Mouse (Mus musculus): ENCODE measurements around the gene Elovl2. TPM values are rescaled to one million over a fixed set of nuclear protein-coding genes. Genes with fewer than 3 reads are reported as not detected.
A peak's percentile ranks its signal among the peaks of the same experiment; 100 is the strongest.
"Not testable (repeated sequence)": the region's sequence is repeated elsewhere in the genome, so short reads cannot be mapped to it uniquely, and the experiment has no call there.

Gene Elovl2
- polyA plus RNA-seq, 1 experiment from 2014 or later = 314 TPM

DNA sequence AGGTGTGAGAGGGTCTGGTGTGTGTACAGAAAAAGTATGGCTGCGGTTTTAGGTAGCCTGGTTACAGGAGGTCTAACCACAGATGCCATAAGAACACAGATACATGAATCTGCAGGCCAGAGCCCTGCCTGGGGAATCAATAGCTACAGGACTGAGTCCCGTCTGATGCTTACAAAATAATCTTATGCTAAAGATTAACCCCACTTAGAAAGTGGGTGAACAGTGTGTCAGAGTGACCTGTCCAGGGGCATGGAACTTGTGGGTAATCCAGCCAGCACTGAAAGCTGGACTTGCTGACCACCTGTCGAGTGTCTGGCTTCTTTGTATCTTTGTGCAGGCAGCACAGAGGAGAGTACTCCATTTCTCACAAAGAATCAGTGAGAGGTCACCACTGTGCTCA lies 4.0 kb downstream of the Elovl2 start:
- ATAC-seq = peak; percentile 58
- TF ChIP-seq CTCF (IDR thresholded peaks at IDR 0.05; ENCODE audit: low read depth) (no peak), EP300 (IDR thresholded peaks at IDR 0.05; ENCODE audit: low read depth) (0 out of 2 replicates have a peak, but pooled peaks have one; percentile 15)
- Histone ChIP-seq H3K27me3 (ENCODE audit: insufficient read depth, low read length) (peaks cover 5% of the 10 kb centered on the region; the same call in 1 of the 2 replicates), H3K4me1 (ENCODE audit: insufficient read depth) (peaks cover 5% of the 10 kb centered on the region; the same call in 1 of the 2 replicates), H3K36me3 (replicated peaks; ENCODE audit: insufficient read depth, low read length) (no peaks in the 10 kb centered on the region), H3K4me2 (ENCODE audit: low read depth, low read length) (peak overlapping the region; percentile 50), H3K27ac (ENCODE audit: low read depth) (peak overlapping the region; percentile 78), H3K4me3 (ENCODE audit: low read depth, low read length) (peak overlapping the region; percentile 3), H3K9me3 (ENCODE audit: low read length) (peaks cover 8% of the 10 kb centered on the region; the same call in 1 of the 2 replicates), H3K9ac (replicated peaks) (0 out of 2 replicates have a peak overlapping the region, but pooled peaks have one; percentile 37)
- WGBS (ENCODE audit: insufficient replicate concordance) = 53% methylated on average over 3 of the region's 3 CpGs
- DNase-seq = no peak

DNA sequence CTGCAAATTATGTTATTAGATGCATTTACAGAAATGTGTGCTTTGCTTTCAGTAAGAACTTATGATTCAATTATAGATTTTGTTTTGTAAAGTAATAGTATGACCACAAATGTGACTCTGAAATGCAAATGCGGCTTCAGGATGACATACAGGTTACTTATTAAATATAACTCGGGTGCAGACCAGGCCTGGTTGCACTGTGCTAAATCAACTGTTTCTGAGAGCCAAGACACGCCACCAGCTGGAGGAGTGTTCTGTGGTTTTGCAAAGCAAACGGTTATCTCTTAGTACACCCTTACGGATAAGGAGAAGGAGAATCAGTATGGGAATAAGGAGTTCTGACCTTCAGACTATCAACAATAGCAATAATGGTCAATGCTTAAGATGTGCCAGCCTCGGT lies 4.5 kb downstream of the Elovl2 start:
- ATAC-seq (no peak), DNase-seq (no peak)
- Histone ChIP-seq H3K27ac (ENCODE audit: low read depth) (peak overlapping the region; percentile 78), H3K36me3 (replicated peaks; ENCODE audit: insufficient read depth, low read length) (no peaks in the 10 kb centered on the region), H3K4me3 (ENCODE audit: low read depth, low read length) (no peak overlapping the region; the same call in 1 of the 2 replicates), H3K27me3 (ENCODE audit: insufficient read depth, low read length) (peaks cover 5% of the 10 kb centered on the region; the same call in 1 of the 2 replicates), H3K9ac (replicated peaks) (0 out of 2 replicates have a peak overlapping the region, but pooled peaks have one; percentile 37), H3K4me1 (ENCODE audit: insufficient read depth) (peaks cover 5% of the 10 kb centered on the region; the same call in 1 of the 2 replicates), H3K9me3 (ENCODE audit: low read length) (peaks cover 2% of the 10 kb centered on the region; the same call in 1 of the 2 replicates), H3K4me2 (ENCODE audit: low read depth, low read length) (peak overlapping the region; percentile 50)
- 44% methylated on average over 6 of the region's 6 CpGs for WGBS (ENCODE audit: insufficient replicate concordance)
- TF ChIP-seq EP300 (IDR thresholded peaks at IDR 0.05; ENCODE audit: low read depth) (no peak), CTCF (IDR thresholded peaks at IDR 0.05; ENCODE audit: low read depth) (no peak)

DNA sequence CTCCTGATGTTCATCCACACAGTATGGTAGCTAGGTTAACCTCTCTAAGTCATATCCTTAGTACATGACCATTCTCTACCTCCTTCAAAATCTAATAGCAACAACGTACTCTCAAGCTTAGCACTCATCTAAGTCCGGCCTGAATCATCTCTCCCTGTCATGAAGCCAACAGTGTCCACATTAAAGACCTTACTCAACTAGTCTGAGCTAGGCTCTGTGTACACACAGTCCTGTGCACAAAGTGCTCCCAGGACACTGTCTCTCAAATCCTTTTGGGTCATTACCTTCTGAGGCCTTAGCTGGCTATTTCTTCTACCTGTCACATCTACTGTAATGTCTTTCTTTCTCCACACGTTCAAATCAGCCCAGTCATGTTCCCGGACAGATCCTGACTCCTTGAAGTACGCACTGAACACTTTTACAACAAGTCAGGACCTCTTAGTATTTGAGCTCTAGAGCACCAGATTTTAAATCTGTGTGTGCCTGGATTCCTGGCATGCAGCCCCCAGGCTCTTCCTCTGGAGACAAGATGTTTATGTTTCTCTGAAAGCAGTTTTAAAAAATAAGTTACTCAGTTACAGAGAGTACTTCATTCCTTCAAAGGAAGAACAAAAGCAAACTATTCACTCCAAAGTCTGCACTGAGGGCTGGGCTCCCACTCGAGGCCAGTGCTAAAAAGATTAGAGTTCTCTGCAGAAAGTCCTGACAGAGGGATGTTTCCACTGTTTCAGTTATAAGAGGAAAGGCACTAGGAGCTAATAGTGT lies 7.5 kb downstream of the Elovl2 start:
- Histone ChIP-seq H3K36me3 (replicated peaks; ENCODE audit: insufficient read depth, low read length) (no peaks in the 10 kb centered on the region), H3K9me3 (ENCODE audit: low read length) (no peaks in the 10 kb centered on the region), H3K27ac (ENCODE audit: low read depth) (peak overlapping the region; percentile 74), H3K27me3 (ENCODE audit: insufficient read depth, low read length) (no peaks in the 10 kb centered on the region), H3K4me1 (ENCODE audit: insufficient read depth) (peaks cover 14% of the 10 kb centered on the region), H3K9ac (replicated peaks) (peak overlapping the region; percentile 31; the same call in 1 of the 2 replicates), H3K4me2 (ENCODE audit: low read depth, low read length) (peak overlapping the region; percentile 55), H3K4me3 (ENCODE audit: low read depth, low read length) (no peak overlapping the region)
- peak; percentile 73 for ATAC-seq
- no peak for DNase-seq
- TF ChIP-seq EP300 (IDR thresholded peaks at IDR 0.05; ENCODE audit: low read depth) = no peak
- TF ChIP-seq CTCF (IDR thresholded peaks at IDR 0.05; ENCODE audit: low read depth) = no peak
- 55% methylated on average over 6 of the region's 6 CpGs for WGBS (ENCODE audit: insufficient replicate concordance)

DNA sequence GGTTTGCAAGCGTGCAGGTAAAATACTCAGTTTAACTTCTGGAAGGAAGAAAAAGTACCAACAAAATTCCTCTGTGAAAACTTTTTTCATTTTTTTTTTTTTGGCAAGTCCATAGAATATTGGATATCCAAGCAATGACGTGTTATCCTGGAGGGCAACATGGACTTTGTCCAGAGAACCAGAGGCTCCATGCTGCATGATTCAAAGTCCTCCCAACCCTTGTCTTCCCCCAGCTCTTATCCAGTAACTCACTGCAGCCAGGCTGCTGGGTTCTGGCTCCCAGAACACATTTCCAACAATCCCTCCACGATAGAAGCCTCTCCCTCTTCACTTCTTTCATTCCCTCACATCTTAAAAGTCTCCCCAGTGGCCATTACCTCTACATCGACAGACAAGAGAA lies 8.9 kb downstream of the Elovl2 start:
- 52% methylated on average over 4 of the region's 4 CpGs for WGBS (ENCODE audit: insufficient replicate concordance)
- H3K4me2 ChIP-seq (ENCODE audit: low read depth, low read length) = peak overlapping the region; percentile 55
- H3K27me3 ChIP-seq (ENCODE audit: insufficient read depth, low read length) = no peaks in the 10 kb centered on the region
- H3K4me3 ChIP-seq (ENCODE audit: low read depth, low read length) = no peak overlapping the region
- H3K9me3 ChIP-seq (ENCODE audit: low read length) = no peaks in the 10 kb centered on the region
- peak; percentile 37; the same call in 1 of the 2 replicates for ATAC-seq
- DNase-seq = no peak
- H3K27ac ChIP-seq (ENCODE audit: low read depth) = peak overlapping the region; percentile 20; the same call in 1 of the 2 replicates
- H3K9ac ChIP-seq (replicated peaks) = no peak overlapping the region
- TF ChIP-seq EP300 (IDR thresholded peaks at IDR 0.05; ENCODE audit: low read depth) = no peak
- no peak for TF ChIP-seq CTCF (IDR thresholded peaks at IDR 0.05; ENCODE audit: low read depth)
- no peaks in the 10 kb centered on the region for H3K36me3 ChIP-seq (replicated peaks; ENCODE audit: insufficient read depth, low read length)
- peaks cover 14% of the 10 kb centered on the region for H3K4me1 ChIP-seq (ENCODE audit: insufficient read depth)

DNA sequence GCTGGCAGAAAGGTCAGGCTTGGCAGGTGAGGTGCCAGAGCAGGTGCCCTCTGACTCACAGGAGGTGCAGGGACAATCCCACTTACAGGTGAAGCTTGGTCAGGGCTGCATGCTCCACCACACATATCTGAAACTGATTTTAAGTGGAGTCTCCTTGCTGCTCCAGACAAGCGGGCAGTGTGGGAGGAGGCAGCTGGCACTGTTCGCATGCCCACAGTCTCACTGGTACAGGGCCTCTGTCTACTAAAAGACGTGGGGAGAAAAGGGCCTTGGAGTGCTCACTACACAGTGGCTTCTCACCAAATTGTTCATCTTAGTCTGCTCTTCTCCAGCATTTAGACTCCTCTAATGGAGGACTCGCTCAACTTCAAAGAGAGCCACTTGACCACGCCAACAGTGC lies 14.0 kb downstream of the Elovl2 start:
- Histone ChIP-seq H3K27ac (ENCODE audit: low read depth) (no peak overlapping the region), H3K9ac (replicated peaks) (no peak overlapping the region), H3K4me3 (ENCODE audit: low read depth, low read length) (no peak overlapping the region), H3K9me3 (ENCODE audit: low read length) (no peaks in the 10 kb centered on the region), H3K4me1 (ENCODE audit: insufficient read depth) (peaks cover 23% of the 10 kb centered on the region), H3K36me3 (replicated peaks; ENCODE audit: insufficient read depth, low read length) (no peaks in the 10 kb centered on the region), H3K4me2 (ENCODE audit: low read depth, low read length) (no peak overlapping the region), H3K27me3 (ENCODE audit: insufficient read depth, low read length) (no peaks in the 10 kb centered on the region)
- no peak for TF ChIP-seq CTCF (IDR thresholded peaks at IDR 0.05; ENCODE audit: low read depth)
- no peak for TF ChIP-seq EP300 (IDR thresholded peaks at IDR 0.05; ENCODE audit: low read depth)
- 81% methylated on average over 5 of the region's 5 CpGs for WGBS (ENCODE audit: insufficient replicate concordance)
- DNase-seq (no peak), ATAC-seq (no peak)

DNA sequence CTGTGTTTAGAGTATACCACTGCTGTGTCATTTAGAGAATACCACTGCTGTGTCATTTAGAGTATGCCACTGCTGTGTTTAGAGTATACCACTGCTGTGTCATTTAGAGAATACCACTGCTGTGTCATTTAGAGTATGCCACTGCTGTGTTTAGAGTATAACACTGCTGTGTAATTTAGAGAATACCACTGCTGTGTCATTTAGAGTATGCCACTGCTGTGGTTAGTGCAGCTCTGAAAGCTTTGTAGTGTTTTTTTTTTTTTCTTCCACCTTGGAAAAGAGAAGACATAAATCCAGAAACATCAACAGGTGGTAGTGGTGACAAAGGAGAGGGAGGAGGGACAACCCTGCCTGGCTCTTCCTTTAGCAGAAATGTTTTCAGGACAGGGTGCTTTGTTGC lies 14.6 kb downstream of the Elovl2 start:
- H3K4me2 ChIP-seq (ENCODE audit: low read depth, low read length); DNase-seq; H3K27ac ChIP-seq (ENCODE audit: low read depth); H3K9me3 ChIP-seq (ENCODE audit: low read length); H3K27me3 ChIP-seq (ENCODE audit: insufficient read depth, low read length); H3K4me3 ChIP-seq (ENCODE audit: low read depth, low read length); H3K9ac ChIP-seq (replicated peaks); H3K36me3 ChIP-seq (replicated peaks; ENCODE audit: insufficient read depth, low read length); ATAC-seq: not testable (repeated sequence)
- H3K4me1 ChIP-seq (ENCODE audit: insufficient read depth) = peaks cover 25% of the 10 kb centered on the region
